Mouse (Mus musculus) gastrocnemius, adult 8-10 months (tissue): ENCODE measurements around the gene Cidec. TPM values are rescaled to one million over a fixed set of nuclear protein-coding genes. Genes with fewer than 3 reads are reported as not detected.

Source experiments
- microRNA-seq: library from miRNA; unstranded; fragments of <30 nt; microRNA quantifications from one replicate; pipeline ENCODE4 v1.2.0, GENCODE M21; 2022
- total RNA-seq, 4 experiments: library from RNA; stranded (reverse); gene quantifications; 2 replicates each; pipeline ENCODE4 v1.2.4; 2022

Cidec gene
- total RNA-seq, 4 experiments from 2014 or later, result 3.8 to 35.8 (median 19.8) TPM

Small RNA genes within 50 kb of the gene (microRNA-seq; reads per million reads assigned to microRNA genes)
- gene Gm24387, result not detected

Other genes with a start within 250 kb of the Cidec start
- under 1 TPM; 0.34 to 0.46 (median 0.40) TPM for gene Lhfpl4, start 240.4 kb downstream of the Cidec start, total RNA-seq
- gene Mtmr14, start 197.9 kb downstream of the Cidec start, total RNA-seq, result 10 to 100 TPM; 14.2 to 17.0 (median 16.3) TPM
- not detected for gene Cpne9, start 153.5 kb downstream of the Cidec start, total RNA-seq
- gene Brpf1, start 128.6 kb downstream of the Cidec start, total RNA-seq, result 10 to 100 TPM in 1 of 4 experiments, 1 to 10 TPM in 3; 8.0 to 11.1 (median 9.5) TPM
- 1 to 10 TPM; 4.3 to 7.6 (median 5.2) TPM for gene Ogg1, start 108.8 kb downstream of the Cidec start, total RNA-seq
- gene Camk1, start 91.8 kb downstream of the Cidec start, total RNA-seq, result 10 to 100 TPM; 37.4 to 43.2 (median 40.5) TPM
- gene Tada3, start 57.9 kb downstream of the Cidec start, total RNA-seq, result 10 to 100 TPM; 11.6 to 17.1 (median 14.0) TPM
- 10 to 100 TPM; 50.8 to 57.8 (median 55.8) TPM for gene Arpc4, start 57.6 kb downstream of the Cidec start, total RNA-seq
- gene Ttll3, start 46.5 kb downstream of the Cidec start, total RNA-seq, result under 1 TPM; 0.27 to 0.94 (median 0.83) TPM
- gene Rpusd3, start 16.4 kb downstream of the Cidec start, total RNA-seq, result 10 to 100 TPM in 1 of 4 experiments, 1 to 10 TPM in 3; 5.9 to 12.8 (median 6.8) TPM
- 10 to 100 TPM; 27.4 to 30.4 (median 29.1) TPM for gene Jagn1, start 6.8 kb upstream of the Cidec start, total RNA-seq
- gene Il17re, start 22.7 kb upstream of the Cidec start, total RNA-seq, result under 1 TPM; 0.12 to 0.44 (median 0.28) TPM
- gene Il17rc, start 35.7 kb upstream of the Cidec start, total RNA-seq, result 1 to 10 TPM; 3.9 to 7.5 (median 4.7) TPM
- gene Creld1, start 47.5 kb upstream of the Cidec start, total RNA-seq, result 10 to 100 TPM; 46.7 to 56.2 (median 49.2) TPM
- gene Prrt3, start 66.2 kb upstream of the Cidec start, total RNA-seq, result not detected
- 10 to 100 TPM; 51.5 to 58.0 (median 55.0) TPM for gene Emc3, start 95.9 kb upstream of the Cidec start, total RNA-seq
- gene Fancd2, start 95.9 kb upstream of the Cidec start, total RNA-seq, result under 1 TPM in 3 of 4 experiments, not detected in 1; 0.07 to 0.24 (median 0.24) TPM
- not detected for gene Fancd2os, start 165.0 kb upstream of the Cidec start, total RNA-seq
- gene Brk1, start 169.0 kb upstream of the Cidec start, total RNA-seq, result 10 to 100 TPM; 37.5 to 44.8 (median 44.1) TPM
- gene Vhl, start 188.2 kb upstream of the Cidec start, total RNA-seq, result 1 to 10 TPM; 5.3 to 7.3 (median 6.2) TPM
- gene Irak2, start 202.7 kb upstream of the Cidec start, total RNA-seq, result 1 to 10 TPM; 3.3 to 7.4 (median 4.7) TPM